Mouse (Mus musculus) neural tube, postnatal 0 days (tissue): ENCODE measurements around the gene Snx21. TPM values are rescaled to one million over a fixed set of nuclear protein-coding genes. Genes with fewer than 3 reads are reported as not detected.

Source experiments
- polyA plus RNA-seq: library from polyadenylated mRNA; unstranded; fragments of >200 nt; fragmentation: Nextera tagmentation; extraction: Ambion mirVana; gene quantifications from 2 replicates; pipeline ENCODE4 v1.2.1, GENCODE M21; 2015

Gene Snx21
- 54.9 and 60.8 TPM in 2 replicates for polyA plus RNA-seq

GRCm38 (mm10) chr2:164785481-164786387 lies at the start of gene Snx21:
TSS of gene Snx21 (plus strand) at chr2:164785823.

GRCm38 (mm10) chr2:164745843-164746479 lies 39.7 kb upstream of the Snx21 start, which contains the start of the genes Wfdc3 and Dnttip1:
TSS of gene Wfdc3 (minus strand) at chr2:164745931.
TSS of gene Dnttip1 (plus strand) at chr2:164745983.

GRCm38 (mm10) chr2:164769258-164770037 lies 16.2 kb upstream of the Snx21 start, which contains the start of gene Ube2c:
TSS of gene Ube2c (plus strand) at chr2:164769898.

GRCm38 (mm10) chr2:164779481-164780086 lies 6.0 kb upstream of the Snx21 start, which contains the start of gene Tnnc2:
TSS of gene Tnnc2 (minus strand) at chr2:164779967.

GRCm38 (mm10) chr2:164804533-164805331 lies 19.1 kb downstream of the Snx21 start, which contains the start of the genes Acot8 and Zswim3:
TSS of gene Acot8 (minus strand) at chr2:164804882.
TSS of gene Zswim3 (plus strand) at chr2:164805098.

GRCm38 (mm10) chr2:164822636-164823165 lies 37.1 kb downstream of the Snx21 start, which contains the start of gene Zswim1:
TSS of gene Zswim1 (plus strand) at chr2:164822686.

GRCm38 (mm10) chr2:164828437-164828836 lies 42.8 kb downstream of the Snx21 start, which contains the start of gene Spata25:
TSS of gene Spata25 (minus strand) at chr2:164828537.

GRCm38 (mm10) chr2:164832748-164833301 lies 47.2 kb downstream of the Snx21 start, which contains the start of gene Ctsa:
TSS of gene Ctsa (plus strand) at chr2:164832873.

GRCm38 (mm10) chr2:164833314-164833959 lies 47.8 kb downstream of the Snx21 start, which contains the start of gene Neurl2:
TSS of gene Neurl2 (minus strand) at chr2:164833456.

Other genes with a start within 250 kb of the Snx21 start
- 0.62 and 0.65 TPM in 2 replicates for gene Wfdc2, start 223.4 kb upstream of the Snx21 start, polyA plus RNA-seq
- not detected in 2 replicates for gene Spint3, start 212.4 kb upstream of the Snx21 start, polyA plus RNA-seq
- not detected in 2 replicates for gene Wfdc6a, start 200.4 kb upstream of the Snx21 start, polyA plus RNA-seq
- gene Eppin, start 192.2 kb upstream of the Snx21 start, polyA plus RNA-seq, result not detected in 2 replicates
- gene Wfdc6b, start 172.3 kb upstream of the Snx21 start, polyA plus RNA-seq, result not detected in 2 replicates
- gene Wfdc8, start 172.2 kb upstream of the Snx21 start, polyA plus RNA-seq, result not detected in 2 replicates
- gene Wfdc16, start 147.0 kb upstream of the Snx21 start, polyA plus RNA-seq, result not detected in 2 replicates
- gene Wfdc10, start 129.8 kb upstream of the Snx21 start, polyA plus RNA-seq, result not detected in 2 replicates
- not detected in 2 replicates for gene Wfdc9, start 129.2 kb upstream of the Snx21 start, polyA plus RNA-seq
- not detected in 2 replicates for gene Wfdc11, start 111.7 kb upstream of the Snx21 start, polyA plus RNA-seq
- 0.22 TPM in 1 of 2 replicates, not detected in the other for gene Wfdc13, start 100.7 kb upstream of the Snx21 start, polyA plus RNA-seq
- gene Spint4, start 87.3 kb upstream of the Snx21 start, polyA plus RNA-seq, result not detected in 2 replicates
- gene Spint5, start 70.5 kb upstream of the Snx21 start, polyA plus RNA-seq, result not detected in 2 replicates
- 0.58 and 0.88 TPM in 2 replicates for gene Wfdc3, start 39.9 kb upstream of the Snx21 start, polyA plus RNA-seq
- 48.0 and 50.3 TPM in 2 replicates for gene Dnttip1, start 39.8 kb upstream of the Snx21 start, polyA plus RNA-seq
- gene Ube2c, start 15.9 kb upstream of the Snx21 start, polyA plus RNA-seq, result 31.4 and 34.2 TPM in 2 replicates
- gene Tnnc2, start 5.9 kb upstream of the Snx21 start, polyA plus RNA-seq, result 6.6 and 7.2 TPM in 2 replicates
- gene Acot8, start 19.1 kb downstream of the Snx21 start, polyA plus RNA-seq, result 23.8 and 27.3 TPM in 2 replicates
- gene Zswim3, start 19.3 kb downstream of the Snx21 start, polyA plus RNA-seq, result 10.4 and 10.8 TPM in 2 replicates
- 24.9 and 26.5 TPM in 2 replicates for gene Zswim1, start 36.9 kb downstream of the Snx21 start, polyA plus RNA-seq
- gene Spata25, start 42.7 kb downstream of the Snx21 start, polyA plus RNA-seq, result 0.27 TPM in 1 of 2 replicates, not detected in the other
- gene Ctsa, start 47.0 kb downstream of the Snx21 start, polyA plus RNA-seq, result 101 and 102 TPM in 2 replicates
- gene Neurl2, start 47.6 kb downstream of the Snx21 start, polyA plus RNA-seq, result 8.1 and 8.5 TPM in 2 replicates
- 134 and 140 TPM in 2 replicates for gene Pltp, start 71.9 kb downstream of the Snx21 start, polyA plus RNA-seq
- 84.1 and 87.1 TPM in 2 replicates for gene Pcif1, start 93.5 kb downstream of the Snx21 start, polyA plus RNA-seq
- 8.1 and 10.7 TPM in 2 replicates for gene Zfp335, start 125.9 kb downstream of the Snx21 start, polyA plus RNA-seq
- 9.1 and 14.6 TPM in 2 replicates for gene Mmp9, start 155.0 kb downstream of the Snx21 start, polyA plus RNA-seq
- gene Slc12a5, start 175.0 kb downstream of the Snx21 start, polyA plus RNA-seq, result 100 and 111 TPM in 2 replicates
- 39.8 and 51.0 TPM in 2 replicates for gene Ncoa5, start 249.0 kb downstream of the Snx21 start, polyA plus RNA-seq